Mouse (Mus musculus) 3T3-L1 (cell line): ENCODE results near the gene Gm20388.

Experiments
- DNase-seq: peaks from one replicate; pipeline ENCODE4 v3.0.0-alpha.2; 2015; ENCODE audit warnings: low read depth, low spot score

The Gm20388 gene

GRCm38 (mm10) chr8:121085011-121085410, 1174.4 kb downstream of the Gm20388 start:
- DNase-seq: no peak

GRCm38 (mm10) chr8:121085561-121085960, 1174.9 kb downstream of the Gm20388 start:
- DNase-seq: no peak

- no peak for DNase-seq
Observed at GRCm38 (mm10) chr8:121086004-121086900, 1175.6 kb downstream of the Gm20388 start.

- no peak for DNase-seq
Observed at GRCm38 (mm10) chr8:121088281-121088680, 1177.6 kb downstream of the Gm20388 start.

- DNase-seq: no peak
Observed at GRCm38 (mm10) chr8:121088871-121089630, 1178.4 kb downstream of the Gm20388 start.

GRCm38 (mm10) chr8:121089631-121090380, 1179.2 kb downstream of the Gm20388 start:
- DNase-seq: no peak

GRCm38 (mm10) chr8:121090716-121091115, 1180.1 kb downstream of the Gm20388 start:
- peak; percentile 9 for DNase-seq

- DNase-seq: no peak
Observed at GRCm38 (mm10) chr8:121092141-121092540, 1181.5 kb downstream of the Gm20388 start.

- peak; percentile 83 for DNase-seq
Observed at GRCm38 (mm10) chr8:121092627-121093026, 1182.0 kb downstream of the Gm20388 start.

- no peak for DNase-seq
Observed at GRCm38 (mm10) chr8:121093496-121093895, 1182.9 kb downstream of the Gm20388 start.

GRCm38 (mm10) chr8:121104049-121104818, 1193.6 kb downstream of the Gm20388 start:
- DNase-seq: peak; percentile 79

- DNase-seq: peak; percentile 90
Observed at GRCm38 (mm10) chr8:121107668-121108656, 1197.3 kb downstream of the Gm20388 start, which contains the start of gene Mthfsd. TSS of gene Mthfsd (minus strand) at chr8:121108392.

GRCm38 (mm10) chr8:121108657-121109056, 1198.0 kb downstream of the Gm20388 start:
- DNase-seq: no peak

GRCm38 (mm10) chr8:121111145-121111907, 1200.7 kb downstream of the Gm20388 start:
- DNase-seq: no peak

- peak; percentile 91 for DNase-seq
Observed at GRCm38 (mm10) chr8:121113261-121113660, 1202.6 kb downstream of the Gm20388 start.

- no peak for DNase-seq
Observed at GRCm38 (mm10) chr8:121115136-121115535, 1204.5 kb downstream of the Gm20388 start.

- peak; percentile 95 for DNase-seq
Observed at GRCm38 (mm10) chr8:121115948-121116347, 1205.3 kb downstream of the Gm20388 start, which contains the start of gene Foxc2. TSS of gene Foxc2 (plus strand) at chr8:121116171.

- DNase-seq: peak; percentile 80
Observed at GRCm38 (mm10) chr8:121116591-121117185, 1206.0 kb downstream of the Gm20388 start.
